Mouse (Mus musculus) layer of hippocampus, adult 18-20 months (tissue): ENCODE measurements around the gene Cfap97. TPM values are rescaled to one million over a fixed set of nuclear protein-coding genes. Genes with fewer than 3 reads are reported as not detected.

Source experiments
- DNase-seq, 2 experiments: peaks; one replicate each; pipeline ENCODE4 v3.0.0; 2022; ENCODE audit warnings: low spot score in 2 of 2
- total RNA-seq, 2 experiments: library from RNA; stranded (reverse); gene quantifications; 2 replicates each; pipeline ENCODE4 v1.2.3; 2021

Gene Cfap97
- total RNA-seq, 2 experiments from 2014 or later: 24.8 to 25.9 TPM

- DNase-seq: peak; percentile 70 to 87
These were observed 777 bp downstream of the Cfap97 start, which contains the start of gene Snx25 for GRCm38 (mm10) chr8:46152064-46153031. TSS of gene Snx25 (minus strand) at chr8:46152159.

- DNase-seq: no peak
These were observed 1.5 kb downstream of the Cfap97 start for GRCm38 (mm10) chr8:46153042-46153441.

GRCm38 (mm10) chr8:46162953-46163869, 11.6 kb downstream of the Cfap97 start:
- peak; percentile 95 to 96 for DNase-seq

- DNase-seq: no peak
These were observed 12.3 kb downstream of the Cfap97 start for GRCm38 (mm10) chr8:46163870-46164190.

GRCm38 (mm10) chr8:46173651-46174050, 22.1 kb downstream of the Cfap97 start:
- no peak for DNase-seq

- DNase-seq: no peak
These were observed 28.6 kb downstream of the Cfap97 start for GRCm38 (mm10) chr8:46180136-46180535.

GRCm38 (mm10) chr8:46185361-46185760, 33.8 kb downstream of the Cfap97 start:
- DNase-seq: peak in 1 of 2 experiments; percentile 80

- DNase-seq: no peak
These were observed 41.5 kb downstream of the Cfap97 start for GRCm38 (mm10) chr8:46193100-46193499.

GRCm38 (mm10) chr8:46196877-46197276, 45.3 kb downstream of the Cfap97 start:
- no peak for DNase-seq

- DNase-seq: no peak
These were observed 46.1 kb downstream of the Cfap97 start for GRCm38 (mm10) chr8:46197673-46198072.

- DNase-seq: no peak
These were observed 50.8 kb downstream of the Cfap97 start for GRCm38 (mm10) chr8:46202350-46202749.

- DNase-seq: no peak
These were observed 52.7 kb downstream of the Cfap97 start for GRCm38 (mm10) chr8:46204301-46204700.

- DNase-seq: no peak
These were observed 53.5 kb downstream of the Cfap97 start for GRCm38 (mm10) chr8:46204974-46205640.

- no peak for DNase-seq
These were observed 54.5 kb downstream of the Cfap97 start for GRCm38 (mm10) chr8:46206107-46206506.

GRCm38 (mm10) chr8:46208354-46208753, 56.8 kb downstream of the Cfap97 start:
- DNase-seq: peak in 1 of 2 experiments; percentile 51

GRCm38 (mm10) chr8:46209057-46209456, 57.5 kb downstream of the Cfap97 start:
- DNase-seq: no peak

- peak; percentile 96 for DNase-seq
These were observed 59.1 kb downstream of the Cfap97 start, which contains the start of gene Slc25a4 for GRCm38 (mm10) chr8:46210404-46211315. TSS of gene Slc25a4 (minus strand) at chr8:46211284.

- peak in 1 of 2 experiments; percentile 54 for DNase-seq
These were observed 60.1 kb downstream of the Cfap97 start for GRCm38 (mm10) chr8:46211611-46212071.

- no peak for DNase-seq
These were observed 60.6 kb downstream of the Cfap97 start for GRCm38 (mm10) chr8:46212194-46212593.

GRCm38 (mm10) chr8:46213971-46214480, 62.5 kb downstream of the Cfap97 start:
- DNase-seq: no peak
